Mouse (Mus musculus) forebrain, embryonic 14.5 days (tissue): Measurements from ENCODE around the gene Myo1d. TPM values are rescaled to one million over a fixed set of nuclear protein-coding genes. Genes with fewer than 3 reads are reported as not detected.

ENCODE experiments used
- ATAC-seq: fragments of 200-750 bp; cut with Nextera tagmentation; 2 replicates; pipeline ENCODE4 v1.8.0; 2017; ENCODE audit warnings: mild to moderate bottlenecking, moderate library complexity
- DNase-seq: peaks from one replicate; pipeline ENCODE4 v3.0.0-alpha.2; 2015; ENCODE audit warnings: low spot score
- H3K27ac ChIP-seq: fragments of 300-500 bp; sonication (generic); 2 replicates; pipeline ENCODE4 v1.5.1; 2014; ENCODE audit warnings: low read depth, mild to moderate bottlenecking, control low read depth, low read length, moderate library complexity
- H3K27me3 ChIP-seq: fragments of 300-500 bp; sonication (generic); replicated peaks from 2 replicates; pipeline ENCODE4 v1.6.1; 2014; ENCODE audit warnings: low read length, control low read depth, mixed read lengths; ENCODE audit not compliant: control insufficient read depth, insufficient read depth
- H3K36me3 ChIP-seq: fragments of 300-500 bp; sonication (generic); 2 replicates; pipeline ENCODE4 v1.6.1; 2014; ENCODE audit warnings: low read length, control low read depth; ENCODE audit not compliant: control insufficient read depth, insufficient read depth
- H3K4me1 ChIP-seq: fragments of 300-500 bp; sonication (generic); 2 replicates; pipeline ENCODE4 v1.6.1; 2014; ENCODE audit warnings: antibody characterized with exemption, low read length, control low read depth; ENCODE audit not compliant: control insufficient read depth, insufficient read depth
- H3K4me2 ChIP-seq: fragments of 300-500 bp; sonication (generic); 2 replicates; pipeline ENCODE4 v1.6.1; 2014; ENCODE audit warnings: mild to moderate bottlenecking, control low read depth, low read length
- H3K4me3 ChIP-seq: fragments of 300-500 bp; sonication (generic); 2 replicates; pipeline ENCODE4 v1.5.1; 2014; ENCODE audit warnings: low read depth, low read length, control low read depth
- H3K9ac ChIP-seq: fragments of 300-500 bp; sonication (generic); 2 replicates; pipeline ENCODE4 v1.6.1; 2014; ENCODE audit warnings: mild to moderate bottlenecking, low read length, control low read depth, moderate library complexity
- H3K9me3 ChIP-seq: fragments of 300-500 bp; sonication (generic); replicated peaks from 2 replicates; pipeline ENCODE4 v1.6.1; 2016; ENCODE audit warnings: low read length, control low read depth, mixed read lengths; ENCODE audit not compliant: control insufficient read depth
- WGBS: fragments of 180-500 bp; shearing (Covaris S2); extraction: QIAGEN DNeasy Blood & Tissue Kit; methylation state at CpG from one replicate; pipeline ENCODE4 v1.1.7; 2014; 5-methylcytosine and 5-hydroxymethylcytosine counted together
- polyA plus RNA-seq: library from polyadenylated mRNA; unstranded; fragments of >200 nt; fragmentation: Nextera tagmentation; extraction: Ambion mirVana; gene quantifications from 2 replicates; pipeline ENCODE4 v1.2.1, GENCODE M21; 2014

The Myo1d gene
- polyA plus RNA-seq, 1 experiment from 2014 or later = 1.3 TPM

DNA sequence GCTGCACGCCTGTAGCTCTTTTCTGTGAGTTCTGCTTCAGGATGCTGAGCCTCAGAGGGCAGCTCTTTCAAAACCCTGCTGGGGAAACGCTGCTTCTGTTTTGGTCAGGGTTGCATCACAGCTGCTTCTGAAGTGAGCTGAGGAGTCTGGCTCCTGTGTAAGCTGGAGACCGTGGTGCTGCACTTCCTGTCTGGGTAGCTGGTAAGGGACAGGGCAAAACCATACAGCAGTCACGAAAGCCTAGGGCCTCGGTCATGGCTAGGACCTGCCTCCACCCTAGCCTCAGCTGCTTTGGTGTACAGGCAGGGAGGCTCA, 290.0 kb downstream of the Myo1d start:
- peaks cover 36% of the 10 kb centered on the region for H3K4me1 ChIP-seq
- H3K4me2 ChIP-seq = no peak overlapping the region
- DNase-seq = no peak
- H3K9me3 ChIP-seq = no peaks in the 10 kb centered on the region
- no peak for ATAC-seq
- H3K27me3 ChIP-seq = no peaks in the 10 kb centered on the region
- no peaks in the 10 kb centered on the region for H3K36me3 ChIP-seq
- WGBS = 64% methylated on average over 5 of the region's 5 CpGs
- peak overlapping the region; percentile 43 for H3K9ac ChIP-seq
- peak overlapping the region; percentile 86 for H3K27ac ChIP-seq
- H3K4me3 ChIP-seq = no peak overlapping the region

DNA sequence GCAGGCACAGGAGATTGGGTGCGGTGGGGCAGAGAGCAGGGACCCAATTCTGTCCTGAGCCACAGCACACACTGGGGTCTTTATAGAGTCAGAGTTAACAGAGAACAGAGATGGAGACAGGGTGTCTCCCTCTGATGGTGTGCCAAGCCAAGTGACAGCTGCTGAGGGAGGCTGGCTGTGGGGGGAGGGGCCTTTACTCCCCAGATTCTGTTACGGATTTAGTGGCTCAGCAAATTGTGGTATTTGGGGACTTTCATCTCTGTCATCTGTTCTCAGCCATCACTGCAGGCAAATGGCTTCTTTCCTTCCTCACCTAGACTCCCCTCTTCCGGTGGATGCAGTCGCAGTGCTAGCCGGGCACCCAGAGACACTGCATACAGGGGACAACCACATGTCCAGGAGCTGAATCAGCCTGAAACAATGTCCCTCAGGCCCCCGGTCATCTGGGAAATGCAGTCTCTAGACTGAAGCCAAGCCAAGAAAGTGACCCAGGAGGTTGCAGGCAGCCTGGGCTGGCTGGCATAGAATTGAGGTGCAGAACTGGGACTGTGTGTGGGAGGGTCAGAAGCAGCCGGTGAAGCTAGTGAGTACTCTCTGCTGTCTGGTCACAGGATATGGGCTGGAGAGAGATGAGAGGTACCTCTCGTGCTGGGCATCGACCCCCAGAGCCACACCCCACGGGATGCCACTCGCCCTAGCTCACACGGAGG, 290.5 kb downstream of the Myo1d start:
- Histone ChIP-seq H3K27ac (peak overlapping the region; percentile 86), H3K27me3 (no peaks in the 10 kb centered on the region), H3K9ac (peak overlapping the region; percentile 43), H3K4me1 (peaks cover 41% of the 10 kb centered on the region), H3K4me2 (no peak overlapping the region; the same call in 1 of the 2 replicates), H3K9me3 (no peaks in the 10 kb centered on the region), H3K4me3 (no peak overlapping the region), H3K36me3 (no peaks in the 10 kb centered on the region)
- ATAC-seq (peak; percentile 58), DNase-seq (peak; percentile 82)
- 64% methylated on average over 12 of the region's 12 CpGs for WGBS

DNA sequence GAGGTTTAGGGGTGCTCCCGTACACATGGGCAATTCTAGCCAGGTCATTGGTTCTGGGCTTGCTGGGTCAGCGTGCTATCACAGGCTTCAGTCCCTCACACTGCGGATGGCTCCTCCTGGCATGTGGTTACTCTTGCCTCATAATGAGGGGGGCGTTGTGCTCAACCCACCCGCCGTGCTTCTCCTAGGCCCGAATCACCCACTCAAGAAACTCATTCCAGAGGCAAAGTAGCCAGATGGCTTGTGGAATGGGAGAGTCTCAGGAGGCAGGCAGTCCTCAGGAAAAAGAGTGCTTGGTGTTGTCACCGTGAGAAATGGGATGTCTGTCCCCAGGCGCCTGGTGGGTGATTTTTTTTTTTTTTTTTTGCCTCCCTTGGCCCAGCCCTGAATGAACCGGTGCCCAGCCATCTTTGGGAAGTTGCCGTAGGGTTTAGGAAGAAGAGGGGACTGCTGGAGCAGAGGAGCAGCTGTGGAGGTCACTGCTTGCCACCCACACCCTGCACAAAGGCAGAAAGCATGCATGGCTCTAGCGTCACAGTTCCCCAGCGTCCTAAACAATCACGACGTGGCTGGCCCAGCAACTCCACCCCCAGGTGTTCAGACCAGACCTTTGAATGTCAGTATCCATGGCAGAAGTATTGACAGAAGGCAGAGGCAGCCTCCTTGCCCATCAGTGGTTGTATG, 291.8 kb downstream of the Myo1d start:
- H3K27ac ChIP-seq = no peak overlapping the region
- peaks cover 51% of the 10 kb centered on the region for H3K4me1 ChIP-seq
- H3K9ac ChIP-seq = no peak overlapping the region
- H3K9me3 ChIP-seq = no peaks in the 10 kb centered on the region
- no peak overlapping the region for H3K4me2 ChIP-seq
- 73% methylated on average over 15 of the region's 15 CpGs for WGBS
- DNase-seq = no peak
- no peak overlapping the region for H3K4me3 ChIP-seq
- ATAC-seq = no peak
- no peaks in the 10 kb centered on the region for H3K27me3 ChIP-seq
- H3K36me3 ChIP-seq = no peaks in the 10 kb centered on the region

DNA sequence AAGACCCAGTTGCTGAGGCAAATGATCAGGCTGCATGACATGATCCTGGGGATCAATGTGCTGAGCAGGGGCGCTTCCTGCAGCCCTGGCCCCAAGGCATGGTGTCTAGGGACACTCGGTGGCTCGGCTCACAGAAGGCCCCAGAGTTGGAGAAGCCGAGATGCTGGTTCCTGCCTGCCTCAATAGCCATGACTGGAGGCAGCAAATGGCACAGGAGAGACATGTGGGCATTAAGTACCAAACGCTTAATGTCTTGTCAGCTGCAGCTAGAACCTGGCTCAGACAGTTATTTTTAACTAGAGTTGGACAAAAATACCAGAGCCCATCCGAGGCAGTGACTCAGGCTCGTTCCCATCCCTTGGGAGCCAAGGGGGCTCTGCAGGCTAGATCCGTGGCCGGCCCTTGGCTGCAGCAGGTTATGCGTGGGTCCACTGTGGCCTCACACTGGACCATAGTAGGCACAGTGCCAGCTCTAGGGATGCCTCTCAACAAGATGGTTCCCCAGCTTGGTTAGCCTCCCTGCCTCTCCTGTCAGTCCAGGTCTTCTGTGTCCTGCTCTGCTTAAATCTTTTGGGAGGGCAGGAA, 294.1 kb downstream of the Myo1d start:
- no peaks in the 10 kb centered on the region for H3K27me3 ChIP-seq
- no peak for ATAC-seq
- no peak overlapping the region for H3K4me2 ChIP-seq
- peaks cover 13% of the 10 kb centered on the region for H3K36me3 ChIP-seq
- WGBS = 89% methylated on average over 10 of the region's 10 CpGs
- H3K4me1 ChIP-seq = peaks cover 62% of the 10 kb centered on the region
- no peaks in the 10 kb centered on the region for H3K9me3 ChIP-seq
- H3K9ac ChIP-seq = no peak overlapping the region
- H3K27ac ChIP-seq = no peak overlapping the region
- no peak overlapping the region for H3K4me3 ChIP-seq
- no peak for DNase-seq

DNA sequence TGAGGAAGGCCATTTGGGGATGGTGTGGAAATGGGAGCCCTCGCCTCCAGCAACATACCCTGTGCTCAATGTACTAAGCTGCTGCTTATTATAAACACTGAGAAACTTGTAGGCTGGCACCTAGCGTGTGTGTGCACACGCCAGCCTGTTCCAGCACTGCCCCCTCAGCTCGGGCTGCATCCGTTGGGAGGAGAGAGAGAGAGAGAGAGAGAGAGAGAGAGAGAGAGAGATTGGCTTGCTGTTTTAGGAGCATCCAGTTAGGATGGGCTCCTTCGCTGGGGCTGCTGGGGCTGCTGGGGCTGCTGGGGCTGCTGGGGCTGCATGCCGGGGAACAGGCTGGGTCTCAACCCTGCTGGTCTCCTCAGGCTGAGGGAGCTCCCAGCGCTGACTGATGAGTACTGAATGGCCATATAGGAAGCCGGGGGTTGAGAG, 294.7 kb downstream of the Myo1d start:
- Histone ChIP-seq H3K4me3 (no peak overlapping the region), H3K9ac (no peak overlapping the region), H3K27ac (peak overlapping the region; percentile 27; the same call in 1 of the 2 replicates), H3K4me2 (no peak overlapping the region), H3K9me3 (no peaks in the 10 kb centered on the region), H3K27me3 (no peaks in the 10 kb centered on the region), H3K4me1 (peaks cover 62% of the 10 kb centered on the region), H3K36me3 (peaks cover 17% of the 10 kb centered on the region)
- no peak for DNase-seq
- WGBS = 79% methylated on average over 8 of the region's 9 CpGs
- no peak for ATAC-seq

DNA sequence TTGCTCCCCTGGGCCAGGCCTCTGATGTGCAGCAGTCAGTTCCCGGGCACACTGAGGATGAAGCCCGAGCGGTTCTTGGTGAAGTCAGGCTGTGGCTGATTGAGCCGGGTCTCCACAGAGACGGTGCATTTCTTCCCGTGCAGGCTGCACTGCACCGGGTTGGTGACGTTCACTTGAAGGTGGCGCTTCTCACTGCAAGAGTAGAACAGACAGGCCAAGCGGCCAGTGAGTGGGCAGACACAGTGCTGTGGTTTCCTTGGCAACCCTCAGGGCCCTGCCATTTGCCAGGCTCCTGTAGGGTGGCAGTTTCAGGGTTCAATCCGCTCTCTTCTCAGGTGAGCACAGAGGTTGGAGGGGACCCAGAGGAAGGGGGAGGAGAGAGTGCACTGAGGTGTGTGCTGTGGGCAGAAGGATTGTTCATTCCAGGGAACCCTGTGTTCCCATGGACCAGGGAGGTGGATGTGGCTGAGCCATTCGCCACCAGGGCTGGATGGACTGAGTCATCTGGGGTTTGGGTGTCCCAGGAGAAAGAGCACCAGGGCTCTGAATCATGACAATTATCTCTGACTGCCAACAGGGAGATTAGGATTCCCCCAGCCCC, 295.5 kb downstream of the Myo1d start:
- Histone ChIP-seq H3K4me3 (peak overlapping the region; percentile 11; the same call in 1 of the 2 replicates), H3K9me3 (no peaks in the 10 kb centered on the region), H3K36me3 (peaks cover 25% of the 10 kb centered on the region)

DNA sequence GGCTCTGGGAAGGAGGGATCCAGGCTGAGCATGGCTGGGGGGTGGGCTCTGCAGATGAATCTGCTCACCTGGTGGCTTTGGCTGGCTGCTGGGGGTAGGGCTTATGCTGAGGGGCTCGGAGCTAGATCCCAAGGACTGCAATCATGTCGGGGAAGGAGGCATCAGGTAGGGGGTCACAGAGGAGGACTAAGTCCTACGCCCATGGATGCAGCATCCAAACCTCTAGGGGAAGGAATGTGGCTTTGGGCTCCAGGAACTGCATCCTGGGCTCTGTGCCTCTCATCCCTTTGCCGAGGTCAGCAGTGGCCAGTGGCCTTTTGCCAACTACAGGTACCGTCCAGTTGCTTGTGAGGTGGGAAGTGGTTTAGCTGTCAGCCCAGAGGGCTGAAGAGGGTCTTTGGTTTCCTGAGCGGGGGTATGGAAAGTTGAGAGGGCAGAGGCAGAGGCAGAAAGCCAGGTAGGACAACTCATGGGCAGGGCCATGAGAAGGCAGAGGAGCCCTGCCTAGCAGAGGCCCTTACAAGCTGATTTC, 296.2 kb downstream of the Myo1d start:
- ATAC-seq (no peak), DNase-seq (no peak)
- H3K9me3 ChIP-seq = no peaks in the 10 kb centered on the region
- H3K27ac ChIP-seq = peak overlapping the region; percentile 76
- peaks cover 32% of the 10 kb centered on the region for H3K36me3 ChIP-seq
- H3K4me2 ChIP-seq = peak overlapping the region; percentile 82
- H3K4me3 ChIP-seq = peak overlapping the region; percentile 11; the same call in 1 of the 2 replicates
- 73% methylated on average over 6 of the region's 6 CpGs for WGBS
- H3K27me3 ChIP-seq = no peaks in the 10 kb centered on the region
- peak overlapping the region; percentile 48 for H3K9ac ChIP-seq
- peaks cover 56% of the 10 kb centered on the region for H3K4me1 ChIP-seq

More for the DNA sequence above, 295.5 kb downstream of the Myo1d start:
- peak overlapping the region; percentile 76 for H3K27ac ChIP-seq
- no peaks in the 10 kb centered on the region for H3K27me3 ChIP-seq
- ATAC-seq = peak; percentile 77
- H3K9ac ChIP-seq = peak overlapping the region; percentile 48
- H3K4me1 ChIP-seq = peaks cover 62% of the 10 kb centered on the region
- 19% methylated on average over 12 of the region's 12 CpGs for WGBS
- peak; percentile 86 for DNase-seq
- peak overlapping the region; percentile 82 for H3K4me2 ChIP-seq

DNA sequence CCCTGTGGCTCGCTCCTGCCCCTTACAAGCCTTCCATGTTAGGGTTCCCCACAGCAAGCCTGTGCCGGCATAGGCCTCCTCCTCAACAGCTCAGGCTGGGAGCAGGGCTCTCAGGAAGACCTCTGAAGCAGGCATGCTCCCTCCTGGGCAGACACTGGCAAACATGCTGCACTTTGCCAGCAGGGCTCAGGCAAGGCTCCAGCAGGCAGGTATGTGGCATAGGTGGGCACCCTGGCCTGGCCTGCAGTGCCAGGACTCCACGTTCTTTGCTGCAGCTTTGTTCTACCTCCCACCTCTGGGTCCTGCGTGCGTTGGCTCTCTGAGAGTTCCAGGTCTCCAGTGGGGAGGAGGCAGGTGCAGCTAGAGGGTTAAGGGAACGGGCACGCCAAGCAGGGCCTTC, 296.9 kb downstream of the Myo1d start:
- H3K27me3 ChIP-seq = no peaks in the 10 kb centered on the region

More for the DNA sequence above, 296.9 kb downstream of the Myo1d start:
- Histone ChIP-seq H3K9me3 (no peaks in the 10 kb centered on the region), H3K27ac (peak overlapping the region; percentile 46; the same call in 1 of the 2 replicates), H3K9ac (peak overlapping the region; percentile 35; the same call in 1 of the 2 replicates), H3K4me2 (peak overlapping the region; percentile 82), H3K36me3 (peaks cover 39% of the 10 kb centered on the region), H3K4me3 (peak overlapping the region; percentile 6; the same call in 1 of the 2 replicates), H3K4me1 (peaks cover 52% of the 10 kb centered on the region)
- WGBS = 80% methylated on average over 7 of the region's 7 CpGs
- ATAC-seq (no peak), DNase-seq (no peak)
